Comparison of ENCODE assay signal across 13 mouse cellular contexts in the genomic region with DNA sequence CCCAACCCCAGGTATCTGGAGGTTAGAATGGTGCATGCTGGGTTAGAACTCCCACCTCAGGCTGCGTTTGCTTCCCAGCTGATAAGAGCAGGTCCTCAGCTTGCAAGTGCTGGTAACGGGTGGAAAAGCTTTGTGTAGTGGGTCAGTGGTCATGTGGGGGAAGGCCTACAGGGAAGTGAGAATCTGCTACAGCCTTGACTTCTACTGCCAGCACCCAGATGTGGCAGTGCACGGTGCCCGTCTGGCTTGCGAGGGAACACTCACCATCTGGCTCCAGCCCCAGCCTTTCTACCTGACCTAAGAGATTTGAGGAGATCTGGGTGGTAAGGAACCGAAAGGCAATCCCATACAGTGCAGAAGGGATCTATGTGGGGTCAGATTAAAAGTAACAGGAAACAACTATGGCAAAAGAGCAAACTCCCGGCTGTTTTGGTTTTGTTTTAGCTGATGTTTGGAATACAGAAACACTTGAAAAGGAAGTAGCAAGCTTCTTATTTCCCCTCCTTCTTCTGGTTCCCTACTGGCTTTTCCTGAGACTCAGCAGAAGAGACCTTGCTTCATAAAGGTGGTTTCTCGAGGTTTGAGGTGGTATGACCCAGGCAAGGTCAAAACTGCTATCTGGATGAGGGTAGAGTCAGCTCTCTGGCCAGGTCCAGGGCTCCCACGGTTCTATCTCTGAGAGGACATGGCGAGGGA.
DNase-seq lines count a peak whose midpoint lies in the region; ATAC-seq lines count a peak whose summit lies in the region.
"Had no signal": no experiment of that assay in that cellular context is flagged by ENCODE, and none has a peak within 500 bp of the region (broad histone marks: within the 10 kb centered on the region; RNA-seq: fewer than 3 reads in every experiment).

No protein-coding gene starts in this region.

- WGBS in heart, embryonic 10.5 days = 63% methylated on average over 10 of the region's 10 CpGs
- 60% methylated on average over 10 of the region's 10 CpGs for WGBS in heart, embryonic 12.5 days
- 88% methylated on average over 10 of the region's 10 CpGs for WGBS in forebrain, embryonic 16.5 days
- 90% methylated on average over 10 of the region's 10 CpGs for WGBS in forebrain, embryonic 12.5 days

- peaks cover 19% of the 10 kb centered on the region for H3K4me1 ChIP-seq in heart, embryonic 10.5 days
- peaks cover 22% of the 10 kb centered on the region for H3K4me1 ChIP-seq in heart, embryonic 12.5 days (replicated peaks)
- no peaks in the 10 kb centered on the region for H3K4me1 ChIP-seq in forebrain, embryonic 16.5 days (replicated peaks; ENCODE audit: control insufficient read depth, insufficient read depth, low read length)
- peaks cover 9% of the 10 kb centered on the region for H3K4me1 ChIP-seq in forebrain, embryonic 12.5 days
- H3K4me1 ChIP-seq: limb, embryonic 13.5 days had no signal

- no peak overlapping the region for H3K9ac ChIP-seq in heart, embryonic 12.5 days
- no peak overlapping the region for H3K9ac ChIP-seq in forebrain, embryonic 16.5 days (replicated peaks; ENCODE audit: low read depth, low read length)
- H3K9ac ChIP-seq in forebrain, embryonic 12.5 days = no peak overlapping the region
- H3K9ac ChIP-seq: limb, embryonic 13.5 days; midbrain, embryonic 12.5 days had no signal

- no peak for ATAC-seq in heart, embryonic 12.5 days (ENCODE audit: insufficient number of reproducible peaks, low FRiP score)
- ATAC-seq in granulocyte monocyte progenitor cell, adult 5-6 weeks (replicated peaks; ENCODE audit: poor library complexity, severe bottlenecking) = peak; percentile 83
- ATAC-seq in neutrophil, adult 5-6 weeks (ENCODE audit: extremely low read depth, insufficient number of reproducible peaks, low FRiP score, poor library complexity, severe bottlenecking) = peak; percentile 65
- ATAC-seq in forebrain, embryonic 16.5 days = no peak
- no peak for ATAC-seq in forebrain, embryonic 12.5 days (ENCODE audit: low FRiP score)
- ATAC-seq: Patski had no signal

- no peak for DNase-seq in heart, embryonic 10.5 days (ENCODE audit: low spot score)
- DNase-seq in lung, postnatal 36 days = peak; percentile 43
- DNase-seq in lung, postnatal 10 days = no peak
- DNase-seq: adrenal gland, adult 2 months; thymus, postnatal 14 days had no signal

- no peak overlapping the region for H3K4me3 ChIP-seq in heart, embryonic 10.5 days
- no peak overlapping the region for H3K4me3 ChIP-seq in heart, embryonic 12.5 days
- no peak overlapping the region for H3K4me3 ChIP-seq in forebrain, embryonic 16.5 days (replicated peaks; ENCODE audit: low read length)
- no peak overlapping the region for H3K4me3 ChIP-seq in forebrain, embryonic 12.5 days (replicated peaks)
- H3K4me3 ChIP-seq: limb, embryonic 13.5 days; midbrain, embryonic 12.5 days had no signal

- no peaks in the 10 kb centered on the region for H3K9me3 ChIP-seq in heart, embryonic 10.5 days
- no peaks in the 10 kb centered on the region for H3K9me3 ChIP-seq in heart, embryonic 12.5 days (replicated peaks)
- H3K9me3 ChIP-seq in forebrain, embryonic 16.5 days (ENCODE audit: control insufficient read depth, low read length) = no peaks in the 10 kb centered on the region
- no peaks in the 10 kb centered on the region for H3K9me3 ChIP-seq in forebrain, embryonic 12.5 days
- H3K9me3 ChIP-seq: limb, embryonic 13.5 days; midbrain, embryonic 12.5 days had no signal

- H3K27me3 ChIP-seq in heart, embryonic 10.5 days (ENCODE audit: insufficient read depth, poor library complexity, severe bottlenecking) = no peaks in the 10 kb centered on the region
- H3K27me3 ChIP-seq in heart, embryonic 12.5 days (replicated peaks) = no peaks in the 10 kb centered on the region
- no peaks in the 10 kb centered on the region for H3K27me3 ChIP-seq in forebrain, embryonic 16.5 days (replicated peaks; ENCODE audit: control insufficient read depth, insufficient read depth, low read length)
- peaks cover 7% of the 10 kb centered on the region; the same call in 1 of the 2 replicates for H3K27me3 ChIP-seq in forebrain, embryonic 12.5 days
- H3K27me3 ChIP-seq: limb, embryonic 13.5 days; midbrain, embryonic 12.5 days; Patski had no signal

- 0 out of 2 replicates have a peak overlapping the region, but pooled peaks have one; percentile 7 for H3K27ac ChIP-seq in heart, embryonic 10.5 days
- no peak overlapping the region for H3K27ac ChIP-seq in heart, embryonic 12.5 days (ENCODE audit: poor library complexity, severe bottlenecking)
- H3K27ac ChIP-seq in forebrain, embryonic 16.5 days (ENCODE audit: low read length) = no peak overlapping the region
- no peak overlapping the region for H3K27ac ChIP-seq in forebrain, embryonic 12.5 days
- H3K27ac ChIP-seq: limb, embryonic 13.5 days; midbrain, embryonic 12.5 days had no signal

- no peaks in the 10 kb centered on the region for H3K36me3 ChIP-seq in heart, embryonic 10.5 days
- H3K36me3 ChIP-seq in heart, embryonic 12.5 days = no peaks in the 10 kb centered on the region
- H3K36me3 ChIP-seq in forebrain, embryonic 16.5 days (ENCODE audit: control insufficient read depth, insufficient read depth) = no peaks in the 10 kb centered on the region
- no peaks in the 10 kb centered on the region for H3K36me3 ChIP-seq in forebrain, embryonic 12.5 days (replicated peaks)
- H3K36me3 ChIP-seq: limb, embryonic 13.5 days; midbrain, embryonic 12.5 days had no signal

- H3K4me2 ChIP-seq in heart, embryonic 12.5 days = no peak overlapping the region
- H3K4me2 ChIP-seq in forebrain, embryonic 16.5 days (ENCODE audit: low read length) = no peak overlapping the region
- H3K4me2 ChIP-seq in forebrain, embryonic 12.5 days = no peak overlapping the region
- H3K4me2 ChIP-seq: limb, embryonic 13.5 days; midbrain, embryonic 12.5 days had no signal

Comparison
In these comparisons a context has a peak if more than half of its experiments do, and no peak if none do; other contexts are left out.
1. ATAC-seq: peak in granulocyte monocyte progenitor cell, adult 5-6 weeks (single experiment) and neutrophil, adult 5-6 weeks (single experiment); none in heart, embryonic 12.5 days (single experiment), forebrain, embryonic 16.5 days (single experiment) and forebrain, embryonic 12.5 days (single experiment).